Mouse (Mus musculus) bone marrow macrophage, adult 2 months (primary cell): Measurements from ENCODE around the gene Cmtm7.

Source experiments
- CTCF ChIP-seq: IDR thresholded peaks from 2 replicates; pipeline ENCODE4 v1.5.1; 2012; ENCODE audit warnings: low read depth, mild to moderate bottlenecking, low read length, moderate library complexity
- POLR2A ChIP-seq: IDR thresholded peaks from 2 replicates; pipeline ENCODE4 v1.6.1; 2012; ENCODE audit warnings: mild to moderate bottlenecking, low read depth, low read length, borderline replicate concordance

GRCm38 (mm10) chr9:114778877-114779276, 2.8 kb downstream of the Cmtm7 start:
- TF ChIP-seq CTCF, result no peak
- TF ChIP-seq POLR2A, result no peak
